Mouse (Mus musculus): ENCODE data around the gene Dync1li1. TPM values are rescaled to one million over a fixed set of nuclear protein-coding genes. Genes with fewer than 3 reads are reported as not detected.

Gene Dync1li1
- total and polyA plus RNA-seq, 2 experiments from 2014 or later, result 87.7 to 145 TPM

DNA sequence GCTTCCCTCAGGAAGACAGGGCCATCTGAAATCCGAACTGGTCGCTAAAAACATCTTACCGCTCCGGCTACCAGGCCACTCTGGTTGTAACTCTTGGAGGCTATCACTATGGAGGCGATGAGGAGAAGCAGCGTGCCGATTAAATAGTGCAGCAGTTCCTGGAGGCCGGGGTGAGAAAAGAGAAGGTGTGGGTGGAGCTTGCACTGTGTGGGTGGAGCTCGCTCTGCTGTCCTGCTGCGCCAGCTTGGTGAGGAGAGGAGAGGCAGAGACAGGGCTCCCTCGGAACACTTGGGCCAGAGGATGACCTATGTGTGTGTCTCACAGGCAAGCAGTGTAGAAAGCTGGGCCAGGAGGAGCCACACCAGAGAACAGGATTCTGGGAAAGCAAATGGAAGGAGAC lies 73.3 kb downstream of the Dync1li1 start:
- DNase-seq (ENCODE audit: low spot score), result no peak
- TF ChIP-seq CTCF (IDR thresholded peaks at IDR 0.05; ENCODE audit: low read depth), result no peak
- ATAC-seq, result no peak
- Histone ChIP-seq H3K27me3 (ENCODE audit: insufficient read depth, low read length) (no peaks in the 10 kb centered on the region), H3K4me1 (ENCODE audit: insufficient read depth, low read length) (no peaks in the 10 kb centered on the region), H3K9me3 (ENCODE audit: low read length) (no peaks in the 10 kb centered on the region), H3K4me2 (ENCODE audit: low read depth, low read length) (no peak overlapping the region), H3K27ac (no peak overlapping the region), H3K9ac (replicated peaks; ENCODE audit: low read length) (no peak overlapping the region), H3K36me3 (ENCODE audit: insufficient read depth, low read length) (no peaks in the 10 kb centered on the region), H3K4me3 (ENCODE audit: low read length) (no peak overlapping the region)
- 78% methylated on average over 11 of the region's 11 CpGs for WGBS

DNA sequence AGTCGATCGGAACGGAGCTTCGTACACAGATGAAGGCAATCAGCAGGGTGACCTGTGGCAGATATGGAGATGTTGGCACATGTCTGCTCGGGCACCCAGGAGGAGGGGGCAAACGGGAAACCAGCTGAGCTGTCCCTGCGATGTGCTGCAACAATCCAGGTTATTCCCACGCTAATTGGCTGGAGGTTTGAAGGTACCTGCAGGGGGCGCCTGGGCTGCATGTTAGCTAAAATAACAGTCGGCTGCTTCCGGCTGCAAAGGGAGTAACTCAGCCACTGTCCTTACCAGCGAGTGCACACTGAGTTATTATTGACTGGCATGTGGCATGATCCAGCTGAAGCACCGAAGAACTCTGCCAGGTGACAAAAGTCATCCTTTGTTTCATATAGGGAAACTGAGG lies 74.8 kb downstream of the Dync1li1 start:
- H3K27ac ChIP-seq, result no peak overlapping the region
- DNase-seq (ENCODE audit: low spot score), result peak; percentile 75
- 53% methylated on average over 13 of the region's 13 CpGs for WGBS
- H3K27me3 ChIP-seq (ENCODE audit: insufficient read depth, low read length), result no peaks in the 10 kb centered on the region
- H3K4me3 ChIP-seq (ENCODE audit: low read length), result no peak overlapping the region
- ATAC-seq, result no peak
- H3K4me2 ChIP-seq (ENCODE audit: low read depth, low read length), result no peak overlapping the region
- TF ChIP-seq CTCF (IDR thresholded peaks at IDR 0.05; ENCODE audit: low read depth), result peak; percentile 70
- H3K36me3 ChIP-seq (ENCODE audit: insufficient read depth, low read length), result no peaks in the 10 kb centered on the region
- H3K4me1 ChIP-seq (ENCODE audit: insufficient read depth, low read length), result no peaks in the 10 kb centered on the region
- H3K9me3 ChIP-seq (ENCODE audit: low read length), result no peaks in the 10 kb centered on the region
- H3K9ac ChIP-seq (replicated peaks; ENCODE audit: low read length), result no peak overlapping the region

DNA sequence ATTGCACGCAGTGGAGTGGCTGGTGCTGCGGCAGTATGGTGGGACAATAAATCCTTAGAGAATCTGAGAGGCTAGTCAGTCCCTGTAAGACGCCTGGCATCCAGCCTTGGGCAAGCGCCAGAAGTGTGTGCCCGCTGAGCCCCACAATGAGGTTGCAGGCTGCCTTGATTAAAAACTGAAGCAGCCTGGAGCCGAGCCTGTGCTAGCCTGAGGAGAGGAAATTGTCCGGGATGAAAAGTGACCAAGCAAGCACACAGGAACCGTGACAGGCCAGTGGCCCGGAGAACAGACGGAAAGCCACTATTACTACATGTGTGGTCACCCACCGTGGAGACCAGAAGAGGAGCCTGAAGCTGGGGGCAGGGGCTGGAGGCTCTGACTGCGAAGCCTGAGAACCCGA lies 78.4 kb downstream of the Dync1li1 start:
- Histone ChIP-seq H3K4me1 (ENCODE audit: insufficient read depth, low read length) (no peaks in the 10 kb centered on the region), H3K4me3 (ENCODE audit: low read length) (no peak overlapping the region), H3K36me3 (ENCODE audit: insufficient read depth, low read length) (no peaks in the 10 kb centered on the region), H3K9ac (replicated peaks; ENCODE audit: low read length) (no peak overlapping the region), H3K27me3 (ENCODE audit: insufficient read depth, low read length) (no peaks in the 10 kb centered on the region), H3K9me3 (ENCODE audit: low read length) (no peaks in the 10 kb centered on the region), H3K27ac (peak overlapping the region; percentile 41; the same call in 1 of the 2 replicates), H3K4me2 (ENCODE audit: low read depth, low read length) (no peak overlapping the region)
- TF ChIP-seq CTCF (IDR thresholded peaks at IDR 0.05; ENCODE audit: low read depth), result no peak
- WGBS, result 19% methylated on average over 13 of the region's 13 CpGs
- DNase-seq (ENCODE audit: low spot score) (peak; percentile 90), ATAC-seq (peak; percentile 94)

DNA sequence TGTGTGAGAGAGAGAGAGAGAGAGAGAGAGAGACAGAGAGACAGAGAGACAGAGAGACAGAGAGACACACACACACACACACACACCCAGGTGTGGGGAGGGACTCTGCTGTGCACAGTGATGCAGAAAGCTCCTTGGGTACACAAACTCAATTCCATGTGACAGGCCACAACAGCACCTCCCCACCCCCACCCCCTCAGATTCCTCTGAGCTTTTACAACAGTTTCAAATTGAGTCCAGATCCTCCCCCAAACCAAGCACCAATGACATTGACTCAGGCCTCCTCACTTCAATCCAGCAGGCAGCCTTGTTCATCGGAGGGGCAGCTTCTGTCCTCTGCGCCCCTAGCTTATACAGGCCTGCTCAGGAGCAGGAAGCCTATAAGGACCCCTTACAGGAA lies 78.9 kb downstream of the Dync1li1 start:
- DNase-seq (ENCODE audit: low spot score) (no peak), ATAC-seq (0 out of 2 replicates have a peak, but pooled peaks have one; percentile 14)
- Histone ChIP-seq H3K27me3 (ENCODE audit: insufficient read depth, low read length) (no peaks in the 10 kb centered on the region), H3K4me1 (ENCODE audit: insufficient read depth, low read length) (no peaks in the 10 kb centered on the region), H3K36me3 (ENCODE audit: insufficient read depth, low read length) (no peaks in the 10 kb centered on the region), H3K27ac (no peak overlapping the region), H3K4me3 (ENCODE audit: low read length) (no peak overlapping the region), H3K9me3 (ENCODE audit: low read length) (no peaks in the 10 kb centered on the region), H3K9ac (replicated peaks; ENCODE audit: low read length) (no peak overlapping the region), H3K4me2 (ENCODE audit: low read depth, low read length) (no peak overlapping the region)
- TF ChIP-seq CTCF (IDR thresholded peaks at IDR 0.05; ENCODE audit: low read depth), result no peak
- WGBS, result 67% methylated on average over 2 of the region's 2 CpGs

GRCm38 (mm10) chr9:114768066-114768465 lies 79.5 kb downstream of the Dync1li1 start:
- no peaks in the 10 kb centered on the region for H3K4me1 ChIP-seq (ENCODE audit: insufficient read depth, low read length)
- DNase-seq (ENCODE audit: low spot score) (no peak), ATAC-seq (no peak)
- no peak overlapping the region for H3K27ac ChIP-seq
- no peaks in the 10 kb centered on the region for H3K36me3 ChIP-seq (ENCODE audit: insufficient read depth, low read length)
- H3K27me3 ChIP-seq (ENCODE audit: insufficient read depth, low read length), result no peaks in the 10 kb centered on the region
- H3K4me3 ChIP-seq (ENCODE audit: low read length), result no peak overlapping the region
- WGBS, result 51% methylated on average over 10 of the region's 10 CpGs
- no peak overlapping the region for H3K4me2 ChIP-seq (ENCODE audit: low read depth, low read length)
- no peaks in the 10 kb centered on the region for H3K9me3 ChIP-seq (ENCODE audit: low read length)
- H3K9ac ChIP-seq (replicated peaks; ENCODE audit: low read length), result no peak overlapping the region
- no peak for TF ChIP-seq CTCF (IDR thresholded peaks at IDR 0.05; ENCODE audit: low read depth)

GRCm38 (mm10) chr9:114770224-114770623 lies 81.6 kb downstream of the Dync1li1 start:
- no peak overlapping the region for H3K9ac ChIP-seq (replicated peaks; ENCODE audit: low read length)
- ATAC-seq, result no peak
- H3K9me3 ChIP-seq (ENCODE audit: low read length), result no peaks in the 10 kb centered on the region
- no peaks in the 10 kb centered on the region for H3K27me3 ChIP-seq (ENCODE audit: insufficient read depth, low read length)
- no peak for DNase-seq (ENCODE audit: low spot score)
- no peak overlapping the region for H3K4me3 ChIP-seq (ENCODE audit: low read length)
- 87% methylated on average over 4 of the region's 4 CpGs for WGBS
- no peak overlapping the region for H3K27ac ChIP-seq
- no peak overlapping the region for H3K4me2 ChIP-seq (ENCODE audit: low read depth, low read length)
- TF ChIP-seq CTCF (IDR thresholded peaks at IDR 0.05; ENCODE audit: low read depth), result no peak
- H3K36me3 ChIP-seq (ENCODE audit: insufficient read depth, low read length), result no peaks in the 10 kb centered on the region
- no peaks in the 10 kb centered on the region; the same call in 1 of the 2 replicates for H3K4me1 ChIP-seq (ENCODE audit: insufficient read depth, low read length)

GRCm38 (mm10) chr9:114771565-114771964 lies 83.0 kb downstream of the Dync1li1 start:
- no peak overlapping the region for H3K27ac ChIP-seq
- no peaks in the 10 kb centered on the region for H3K36me3 ChIP-seq (ENCODE audit: insufficient read depth, low read length)
- ATAC-seq (no peak), DNase-seq (ENCODE audit: low spot score) (no peak)
- H3K4me1 ChIP-seq (ENCODE audit: insufficient read depth, low read length), result no peaks in the 10 kb centered on the region; the same call in 1 of the 2 replicates
- H3K27me3 ChIP-seq (ENCODE audit: insufficient read depth, low read length), result no peaks in the 10 kb centered on the region
- no peaks in the 10 kb centered on the region for H3K9me3 ChIP-seq (ENCODE audit: low read length)
- TF ChIP-seq CTCF (IDR thresholded peaks at IDR 0.05; ENCODE audit: low read depth), result no peak
- H3K4me2 ChIP-seq (ENCODE audit: low read depth, low read length), result no peak overlapping the region
- no peak overlapping the region for H3K9ac ChIP-seq (replicated peaks; ENCODE audit: low read length)
- H3K4me3 ChIP-seq (ENCODE audit: low read length), result no peak overlapping the region
- WGBS, result 82% methylated on average over 7 of the region's 7 CpGs

Other genes with a start within 250 kb of the Dync1li1 start
- not detected in 2 replicates for gene Ccr4, start 183.9 kb upstream of the Dync1li1 start, total RNA-seq (2014; rRNA removed)
- gene Ccr4, start 183.9 kb upstream of the Dync1li1 start, polyA plus RNA-seq (2015; fragmentation: Nextera tagmentation; extraction: Ambion mirVana), result not detected in 2 replicates
- gene C130032M10Rik, start 173.1 kb upstream of the Dync1li1 start, total RNA-seq (2014; rRNA removed), result not detected in 2 replicates
- not detected in 2 replicates for gene C130032M10Rik, start 173.1 kb upstream of the Dync1li1 start, polyA plus RNA-seq (2015; fragmentation: Nextera tagmentation; extraction: Ambion mirVana)
- 0.10 and 0.25 TPM in 2 replicates for gene Trim71, start 124.4 kb upstream of the Dync1li1 start, total RNA-seq (2014; rRNA removed)
- gene Trim71, start 124.4 kb upstream of the Dync1li1 start, polyA plus RNA-seq (2015; fragmentation: Nextera tagmentation; extraction: Ambion mirVana), result 0.20 and 0.24 TPM in 2 replicates
- 29.6 and 34.2 TPM in 2 replicates for gene Cnot10, start 48.6 kb upstream of the Dync1li1 start, total RNA-seq (2014; rRNA removed)
- 45.3 and 48.0 TPM in 2 replicates for gene Cnot10, start 48.6 kb upstream of the Dync1li1 start, polyA plus RNA-seq (2015; fragmentation: Nextera tagmentation; extraction: Ambion mirVana)
- 15.2 and 17.9 TPM in 2 replicates for gene Cmtm6, start 42.3 kb downstream of the Dync1li1 start, total RNA-seq (2014; rRNA removed)
- gene Cmtm6, start 42.3 kb downstream of the Dync1li1 start, polyA plus RNA-seq (2015; fragmentation: Nextera tagmentation; extraction: Ambion mirVana), result 23.9 and 24.8 TPM in 2 replicates
- gene Cmtm7, start 93.1 kb downstream of the Dync1li1 start, total RNA-seq (2014; rRNA removed), result 14.3 and 21.1 TPM in 2 replicates
- gene Cmtm7, start 93.1 kb downstream of the Dync1li1 start, polyA plus RNA-seq (2015; fragmentation: Nextera tagmentation; extraction: Ambion mirVana), result 10.2 and 11.8 TPM in 2 replicates
- gene Cmtm8, start 155.4 kb downstream of the Dync1li1 start, total RNA-seq (2014; rRNA removed), result 5.9 and 7.1 TPM in 2 replicates
- 6.6 and 7.3 TPM in 2 replicates for gene Cmtm8, start 155.4 kb downstream of the Dync1li1 start, polyA plus RNA-seq (2015; fragmentation: Nextera tagmentation; extraction: Ambion mirVana)
- 75.9 and 79.3 TPM in 2 replicates for gene Gpd1l, start 245.2 kb downstream of the Dync1li1 start, total RNA-seq (2014; rRNA removed)
- gene Gpd1l, start 245.2 kb downstream of the Dync1li1 start, polyA plus RNA-seq (2015; fragmentation: Nextera tagmentation; extraction: Ambion mirVana), result 35.7 and 40.9 TPM in 2 replicates